Mouse (Mus musculus) myocyte (in vitro differentiated cells): ENCODE measurements around the gene Ccdc146.

Experiments used
- CEBPB ChIP-seq: IDR thresholded peaks from 2 replicates; pipeline ENCODE4 v1.6.1; 2011; ENCODE audit warnings: mild to moderate bottlenecking, moderate library complexity; ENCODE audit not compliant: poor library complexity, insufficient read depth, severe bottlenecking
- E2F4 ChIP-seq: IDR thresholded peaks from one replicate; pipeline ENCODE4 v1.6.1; 2011; ENCODE audit warnings: mild to moderate bottlenecking, control low read depth, moderate library complexity; ENCODE audit not compliant: insufficient read depth
- MAX ChIP-seq: IDR thresholded peaks from one replicate; pipeline ENCODE4 v1.6.1; 2011; ENCODE audit warnings: low read depth, mild to moderate bottlenecking, control low read depth
- MYOD1 ChIP-seq, 3 experiments: IDR thresholded peaks; one replicate each; pipeline ENCODE4 v1.6.1; 2011; ENCODE audit warnings: control low read depth in 2 of 3, low read depth in 2 of 3, mild to moderate bottlenecking in 2 of 3, moderate library complexity in 1 of 3; ENCODE audit not compliant: insufficient read length in 2 of 3, control insufficient read depth in 1 of 3
- MYOG ChIP-seq, 3 experiments: IDR thresholded peaks; one replicate each; pipeline ENCODE4 v1.6.1; 2011; ENCODE audit warnings: control low read depth in 2 of 3, low read depth in 2 of 3, mild to moderate bottlenecking in 2 of 3; ENCODE audit not compliant: insufficient read length in 2 of 3, control insufficient read depth in 1 of 3, insufficient read depth in 1 of 3
- POLR2A ChIP-seq: IDR thresholded peaks from one replicate; pipeline ENCODE4 v1.6.1; 2011; ENCODE audit warnings: low read depth, mild to moderate bottlenecking, control low read depth, moderate library complexity; ENCODE audit not compliant: insufficient read length
- POLR2AphosphoS2 ChIP-seq: IDR thresholded peaks from one replicate; pipeline ENCODE4 v1.6.1; 2011; ENCODE audit warnings: low read depth, control low read depth; ENCODE audit not compliant: insufficient read length
- REST ChIP-seq: IDR thresholded peaks from one replicate; pipeline ENCODE4 v1.6.1; 2011; ENCODE audit warnings: mild to moderate bottlenecking, control low read depth, moderate library complexity; ENCODE audit not compliant: insufficient read depth, insufficient read length
- SRF ChIP-seq: IDR thresholded peaks from one replicate; pipeline ENCODE4 v1.6.1; 2011; ENCODE audit warnings: low read depth; ENCODE audit not compliant: control insufficient read depth, insufficient read length
- TCF12 ChIP-seq: IDR thresholded peaks from one replicate; pipeline ENCODE4 v1.6.1; 2011; ENCODE audit warnings: mild to moderate bottlenecking, control low read depth; ENCODE audit not compliant: poor library complexity, insufficient read depth, severe bottlenecking
- TCF3 ChIP-seq: IDR thresholded peaks from one replicate; pipeline ENCODE4 v1.6.1; 2011; ENCODE audit warnings: low read depth, control low read depth; ENCODE audit not compliant: insufficient read length
- USF1 ChIP-seq: IDR thresholded peaks from one replicate; pipeline ENCODE4 v1.6.1; 2011; ENCODE audit warnings: low read depth, mild to moderate bottlenecking, control low read depth, moderate library complexity

DNA sequence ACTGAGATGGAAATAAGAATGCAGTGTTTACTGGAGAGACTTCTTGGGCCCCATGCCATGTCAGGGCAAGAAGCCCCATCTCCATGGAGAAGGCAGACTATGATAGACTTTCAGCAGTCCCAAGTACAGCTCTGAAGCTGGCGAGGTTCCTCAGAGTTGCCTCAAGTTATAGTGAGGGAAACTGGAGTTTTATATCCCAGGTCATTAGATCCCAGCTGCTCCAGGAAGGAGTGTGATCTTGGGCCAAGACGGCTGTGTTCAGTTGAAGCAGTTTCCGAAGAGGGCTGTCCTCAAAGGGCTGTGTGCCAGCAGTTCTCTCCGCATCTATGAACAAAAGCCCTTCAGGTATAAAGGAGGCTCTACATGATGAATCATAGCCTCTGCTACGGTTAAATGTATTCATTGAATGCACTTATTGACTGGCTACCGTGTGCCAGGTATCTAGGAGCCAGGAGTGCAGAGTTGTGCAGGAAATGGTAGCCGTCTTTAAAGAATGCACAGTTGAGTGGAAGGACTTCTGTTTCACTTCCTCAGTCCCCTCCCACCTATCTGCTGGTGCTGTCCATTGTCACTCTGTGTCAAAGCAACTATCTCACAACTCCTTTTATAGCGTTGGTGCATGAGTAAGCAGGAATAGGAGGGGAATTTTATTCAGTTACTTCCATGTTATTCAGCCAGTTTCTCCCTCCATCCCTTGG, 16.5 kb upstream of the Ccdc146 start:
- TF ChIP-seq MAX (no peak), POLR2A (no peak), TCF12 (no peak), POLR2AphosphoS2 (no peak), MYOG (IDR thresholded peaks at IDR 0.05; ENCODE audit: control insufficient read depth in 1 of 3, insufficient read depth in 1 of 3, insufficient read length in 2 of 3, low read depth in 2 of 3) (no peak), TCF3 (no peak), USF1 (no peak), REST (no peak), CEBPB (no peak), MYOD1 (IDR thresholded peaks at IDR 0.05; ENCODE audit: control insufficient read depth in 1 of 3, insufficient read length in 2 of 3, low read depth in 2 of 3) (no peak), E2F4 (no peak), SRF (no peak)
